Mouse (Mus musculus) myocyte (in vitro differentiated cells): ENCODE data around the gene Bzw2. TPM values are rescaled to one million over a fixed set of nuclear protein-coding genes. Genes with fewer than 3 reads are reported as not detected.

Source experiments
- H3K27me3 ChIP-seq: one replicate; pipeline ENCODE4 v1.6.1; 2011; ENCODE audit not compliant: control insufficient read depth, insufficient read depth, insufficient read length
- H3K36me3 ChIP-seq: one replicate; pipeline ENCODE4 v1.6.1; 2011; ENCODE audit not compliant: control insufficient read depth, insufficient read depth
- H3K4me2 ChIP-seq: one replicate; pipeline ENCODE4 v1.6.1; 2011; ENCODE audit warnings: low read depth, control low read depth
- H3K4me3 ChIP-seq: one replicate; pipeline ENCODE4 v1.5.1; 2011; ENCODE audit warnings: mild to moderate bottlenecking, control low read depth, moderate library complexity
- H3K79me2 ChIP-seq: one replicate; pipeline ENCODE4 v1.6.1; 2011; ENCODE audit not compliant: control insufficient read depth, insufficient read depth
- H3ac ChIP-seq: one replicate; pipeline ENCODE4 v1.6.1; 2011; ENCODE audit not compliant: control insufficient read depth, insufficient read length
- CEBPB ChIP-seq: IDR thresholded peaks from 2 replicates; pipeline ENCODE4 v1.6.1; 2011; ENCODE audit warnings: mild to moderate bottlenecking, moderate library complexity; ENCODE audit not compliant: poor library complexity, insufficient read depth, severe bottlenecking
- E2F4 ChIP-seq: IDR thresholded peaks from one replicate; pipeline ENCODE4 v1.6.1; 2011; ENCODE audit warnings: mild to moderate bottlenecking, control low read depth, moderate library complexity; ENCODE audit not compliant: insufficient read depth
- MAX ChIP-seq: IDR thresholded peaks from one replicate; pipeline ENCODE4 v1.6.1; 2011; ENCODE audit warnings: low read depth, mild to moderate bottlenecking, control low read depth
- MYOD1 ChIP-seq, 3 experiments: IDR thresholded peaks; one replicate each; pipeline ENCODE4 v1.6.1; 2011; ENCODE audit warnings: control low read depth in 2 of 3, low read depth in 2 of 3, mild to moderate bottlenecking in 2 of 3, moderate library complexity in 1 of 3; ENCODE audit not compliant: insufficient read length in 2 of 3, control insufficient read depth in 1 of 3
- MYOG ChIP-seq, 3 experiments: IDR thresholded peaks; one replicate each; pipeline ENCODE4 v1.6.1; 2011; ENCODE audit warnings: control low read depth in 2 of 3, low read depth in 2 of 3, mild to moderate bottlenecking in 2 of 3; ENCODE audit not compliant: insufficient read length in 2 of 3, control insufficient read depth in 1 of 3, insufficient read depth in 1 of 3
- POLR2A ChIP-seq: IDR thresholded peaks from one replicate; pipeline ENCODE4 v1.6.1; 2011; ENCODE audit warnings: low read depth, mild to moderate bottlenecking, control low read depth, moderate library complexity; ENCODE audit not compliant: insufficient read length
- POLR2AphosphoS2 ChIP-seq: IDR thresholded peaks from one replicate; pipeline ENCODE4 v1.6.1; 2011; ENCODE audit warnings: low read depth, control low read depth; ENCODE audit not compliant: insufficient read length
- REST ChIP-seq: IDR thresholded peaks from one replicate; pipeline ENCODE4 v1.6.1; 2011; ENCODE audit warnings: mild to moderate bottlenecking, control low read depth, moderate library complexity; ENCODE audit not compliant: insufficient read depth, insufficient read length
- SRF ChIP-seq: IDR thresholded peaks from one replicate; pipeline ENCODE4 v1.6.1; 2011; ENCODE audit warnings: low read depth; ENCODE audit not compliant: control insufficient read depth, insufficient read length
- TCF12 ChIP-seq: IDR thresholded peaks from one replicate; pipeline ENCODE4 v1.6.1; 2011; ENCODE audit warnings: mild to moderate bottlenecking, control low read depth; ENCODE audit not compliant: poor library complexity, insufficient read depth, severe bottlenecking
- TCF3 ChIP-seq: IDR thresholded peaks from one replicate; pipeline ENCODE4 v1.6.1; 2011; ENCODE audit warnings: low read depth, control low read depth; ENCODE audit not compliant: insufficient read length
- USF1 ChIP-seq: IDR thresholded peaks from one replicate; pipeline ENCODE4 v1.6.1; 2011; ENCODE audit warnings: low read depth, mild to moderate bottlenecking, control low read depth, moderate library complexity
- polyA plus RNA-seq: library from polyadenylated mRNA; unstranded; fragments of >200 nt; fragmentation: generic; extraction: Trizol; gene quantifications from one replicate; pipeline ENCODE4 v1.2.1, GENCODE M21; 2012; ENCODE audit warnings: missing spikeins

Bzw2 gene
- polyA plus RNA-seq, 1 experiment: 86.8 TPM

DNA sequence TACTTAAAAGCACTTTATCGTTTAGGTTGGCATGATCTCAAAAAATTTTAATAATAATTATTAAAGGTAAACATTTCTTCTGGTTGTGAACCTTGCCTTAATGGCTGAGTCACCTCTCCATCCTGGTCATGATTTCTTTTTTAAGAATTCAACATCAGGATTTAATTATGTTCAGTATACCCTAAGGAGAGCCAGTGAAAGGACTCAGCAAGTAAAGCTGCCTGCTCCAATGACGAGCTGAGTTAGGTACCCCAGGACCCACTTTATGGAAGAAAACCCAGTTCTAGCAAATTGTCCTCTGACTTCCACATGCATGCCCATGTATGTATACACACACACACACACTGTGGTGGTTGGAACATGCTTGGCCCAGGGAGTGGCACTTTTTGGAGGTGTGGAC lies 110.3 kb downstream of the Bzw2 start:
- no peak for TF ChIP-seq MYOD1 (IDR thresholded peaks at IDR 0.05; ENCODE audit: control insufficient read depth in 1 of 3, insufficient read length in 2 of 3, low read depth in 2 of 3)
- no peak for TF ChIP-seq REST
- no peak for TF ChIP-seq MYOG (IDR thresholded peaks at IDR 0.05; ENCODE audit: control insufficient read depth in 1 of 3, insufficient read depth in 1 of 3, insufficient read length in 2 of 3, low read depth in 2 of 3)
- TF ChIP-seq SRF: no peak
- no peak for TF ChIP-seq POLR2AphosphoS2
- no peak for TF ChIP-seq USF1
- TF ChIP-seq TCF3: no peak
- TF ChIP-seq CEBPB: no peak
- no peak for TF ChIP-seq POLR2A
- TF ChIP-seq E2F4: no peak
- TF ChIP-seq TCF12: no peak
- Histone ChIP-seq H3K4me2 (no peak overlapping the region), H3K36me3 (no peaks in the 10 kb centered on the region)

DNA sequence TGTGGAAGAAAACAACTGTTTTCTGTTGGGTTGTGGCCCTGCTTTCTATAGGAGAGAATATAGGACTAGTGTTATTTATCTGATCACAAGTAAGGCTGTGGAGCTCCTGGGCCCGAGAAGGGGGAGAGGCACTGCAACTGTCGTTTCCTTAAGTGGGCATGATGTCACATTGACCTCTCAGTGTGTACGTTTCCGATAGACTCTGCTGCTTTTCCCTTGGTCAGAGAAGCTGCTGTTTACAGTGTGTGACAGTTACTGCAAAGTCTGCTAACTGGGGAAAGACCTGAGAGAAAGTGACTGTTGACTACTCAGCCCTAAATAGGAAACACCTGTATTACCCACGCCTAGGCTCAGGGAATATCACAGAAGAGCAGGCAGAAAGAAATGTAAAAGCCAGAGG lies 111.7 kb downstream of the Bzw2 start:
- no peaks in the 10 kb centered on the region for H3K79me2 ChIP-seq
- peaks cover 7% of the 10 kb centered on the region for H3K27me3 ChIP-seq
- H3K36me3 ChIP-seq: no peaks in the 10 kb centered on the region
- no peak for TF ChIP-seq SRF
- no peak for TF ChIP-seq CEBPB
- H3K4me2 ChIP-seq: no peak overlapping the region
- no peak overlapping the region for H3ac ChIP-seq
- no peak overlapping the region for H3K4me3 ChIP-seq

More for the DNA sequence above, 110.3 kb downstream of the Bzw2 start:
- Histone ChIP-seq H3ac (no peak overlapping the region), H3K79me2 (no peaks in the 10 kb centered on the region), H3K4me3 (no peak overlapping the region), H3K27me3 (peaks cover under 1% of the 10 kb centered on the region)

DNA sequence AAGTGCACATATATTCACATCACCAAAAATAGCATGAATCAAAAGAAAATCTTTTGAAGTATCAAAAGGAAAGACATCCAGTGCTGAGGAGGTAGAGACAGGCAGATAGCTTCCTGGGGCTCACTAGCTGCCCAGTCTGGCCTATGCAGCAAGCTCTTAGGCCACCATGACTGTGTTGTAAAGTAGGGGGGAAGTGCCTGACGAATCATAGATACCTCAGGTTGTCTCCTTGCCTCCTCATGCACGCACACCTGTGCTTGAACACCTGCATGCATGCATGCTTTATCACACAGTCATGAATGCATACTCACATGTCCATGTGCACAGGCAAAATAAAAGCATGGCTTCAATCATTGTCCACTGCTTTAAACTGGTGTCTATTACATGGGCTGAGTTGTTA lies 113.2 kb downstream of the Bzw2 start:
- Histone ChIP-seq H3K79me2 (no peaks in the 10 kb centered on the region), H3ac (no peak overlapping the region), H3K36me3 (no peaks in the 10 kb centered on the region), H3K4me3 (no peak overlapping the region), H3K4me2 (no peak overlapping the region), H3K27me3 (peaks cover 7% of the 10 kb centered on the region)
- TF ChIP-seq CEBPB: no peak

GRCm38 (mm10) chr12:36042348-36042778 lies 115.5 kb downstream of the Bzw2 start, which contains the start of gene Tspan13:
Tspan13 (minus strand) TSS chr12:36042500.
- Histone ChIP-seq H3K79me2 (no peaks in the 10 kb centered on the region), H3K4me2 (peak within 1 kb of the TSS; percentile 78), H3ac (no peak within 1 kb of the TSS), H3K27me3 (peaks cover 7% of the 10 kb centered on the region), H3K36me3 (no peaks in the 10 kb centered on the region), H3K4me3 (peak within 1 kb of the TSS; percentile 16)
- no peak for TF ChIP-seq TCF12
- TF ChIP-seq USF1: no peak
- no peak for TF ChIP-seq TCF3
- TF ChIP-seq MAX: no peak
- TF ChIP-seq CEBPB: no peak
- no peak for TF ChIP-seq MYOD1 (IDR thresholded peaks at IDR 0.05; ENCODE audit: control insufficient read depth in 1 of 3, insufficient read length in 2 of 3, low read depth in 2 of 3)
- TF ChIP-seq E2F4: no peak
- TF ChIP-seq SRF: no peak
- TF ChIP-seq MYOG (IDR thresholded peaks at IDR 0.05; ENCODE audit: control insufficient read depth in 1 of 3, insufficient read depth in 1 of 3, insufficient read length in 2 of 3, low read depth in 2 of 3): no peak
- no peak for TF ChIP-seq POLR2A

Other genes with a start within 250 kb of the Bzw2 start
- not detected for gene Agr3, start 232.5 kb downstream of the Bzw2 start, polyA plus RNA-seq
- not detected for gene Agr2, start 165.2 kb downstream of the Bzw2 start, polyA plus RNA-seq
- 7.6 TPM for gene Tspan13, start 115.6 kb downstream of the Bzw2 start, polyA plus RNA-seq
- 8.5 TPM for gene Ankmy2, start 966 bp downstream of the Bzw2 start, polyA plus RNA-seq
- gene Lrrc72, start 95.3 kb upstream of the Bzw2 start, polyA plus RNA-seq: 0.08 TPM
- not detected for gene Sostdc1, start 156.1 kb upstream of the Bzw2 start, polyA plus RNA-seq
- 1.6 TPM for gene Ispd, start 223.4 kb upstream of the Bzw2 start, polyA plus RNA-seq
- gene D630036H23Rik, start 224.1 kb upstream of the Bzw2 start, polyA plus RNA-seq: 0.24 TPM